Mouse (Mus musculus) erythroblast, embryonic 14.5 days (primary cell): ENCODE results near the gene Myo9b.

Experiments
- GATA1 ChIP-seq: IDR thresholded peaks from 2 replicates; pipeline ENCODE4 v1.6.1; 2012; ENCODE audit warnings: low read length, inconsistent platforms, mixed read lengths
- TAL1 ChIP-seq: IDR thresholded peaks from 3 replicates; pipeline ENCODE4 v1.6.1; 2012; ENCODE audit warnings: low read length, inconsistent platforms, mixed read lengths

DNA sequence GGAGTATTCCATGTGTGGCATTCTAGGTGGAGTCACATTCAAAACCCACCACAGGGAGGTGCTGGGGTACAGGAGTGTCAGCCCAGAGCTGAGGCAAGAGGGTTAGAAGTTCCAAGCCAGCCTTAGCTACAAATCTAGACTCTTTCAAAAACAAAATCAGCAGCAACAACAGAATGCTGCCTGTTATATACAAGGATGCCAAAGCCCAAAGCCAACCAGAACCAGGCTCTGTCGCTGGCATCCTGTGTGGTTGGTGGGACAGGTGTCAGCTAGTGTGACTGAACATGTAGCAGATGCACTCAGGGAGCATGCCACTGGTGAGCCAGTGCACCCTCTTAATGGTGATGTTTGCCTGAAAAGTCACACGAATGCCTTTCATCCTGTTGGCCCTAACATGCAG is 128.3 kb downstream of the Myo9b start:
- TF ChIP-seq GATA1 (no peak), TAL1 (no peak)
